Mouse (Mus musculus) cerebellum, postnatal 36 days (tissue): Measurements from ENCODE around the gene Slc24a4.

ENCODE experiments used
- DNase-seq, 2 experiments: peaks; one replicate each; pipeline ENCODE4 v3.0.0; 2021 to 2022; ENCODE audit warnings: mixed read lengths in 2 of 2

Slc24a4 gene

DNA sequence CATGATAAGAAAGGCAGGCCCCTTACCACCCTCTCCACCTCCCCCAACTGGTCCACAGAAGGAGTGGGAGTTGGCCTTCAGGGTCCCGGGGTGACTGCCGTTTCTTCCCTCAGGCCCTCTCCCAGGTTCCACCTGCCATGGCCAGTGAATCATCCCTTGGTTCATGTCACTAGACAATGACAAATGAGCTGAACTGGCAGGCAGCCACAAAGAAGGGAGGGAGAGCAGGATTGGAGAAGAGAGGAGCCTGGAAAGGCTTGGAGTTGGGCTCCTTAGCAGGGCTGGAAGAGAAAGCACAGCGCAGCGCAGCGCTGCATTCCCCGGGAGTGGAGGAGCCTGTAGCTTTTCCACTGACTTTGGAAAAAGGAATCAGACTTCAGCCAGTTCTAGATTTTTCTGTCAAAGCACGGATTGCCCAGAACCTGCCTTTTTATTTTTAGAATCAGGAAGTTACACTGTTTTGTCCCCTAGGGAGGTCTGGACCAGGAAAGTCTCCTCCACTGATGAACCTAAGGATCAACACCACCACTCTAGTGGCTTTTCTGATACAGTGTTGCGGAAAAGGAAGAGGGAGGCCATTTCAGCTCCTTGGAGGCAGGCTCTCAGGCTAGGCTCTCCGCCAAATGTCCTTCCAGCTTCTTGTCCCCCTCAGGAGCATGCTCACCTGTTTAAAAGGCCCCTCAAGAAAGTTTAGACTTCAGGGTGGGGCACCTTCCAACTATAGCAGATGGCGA lies 158.3 kb downstream of the Slc24a4 start:
- DNase-seq = peak; percentile 53 to 56

DNA sequence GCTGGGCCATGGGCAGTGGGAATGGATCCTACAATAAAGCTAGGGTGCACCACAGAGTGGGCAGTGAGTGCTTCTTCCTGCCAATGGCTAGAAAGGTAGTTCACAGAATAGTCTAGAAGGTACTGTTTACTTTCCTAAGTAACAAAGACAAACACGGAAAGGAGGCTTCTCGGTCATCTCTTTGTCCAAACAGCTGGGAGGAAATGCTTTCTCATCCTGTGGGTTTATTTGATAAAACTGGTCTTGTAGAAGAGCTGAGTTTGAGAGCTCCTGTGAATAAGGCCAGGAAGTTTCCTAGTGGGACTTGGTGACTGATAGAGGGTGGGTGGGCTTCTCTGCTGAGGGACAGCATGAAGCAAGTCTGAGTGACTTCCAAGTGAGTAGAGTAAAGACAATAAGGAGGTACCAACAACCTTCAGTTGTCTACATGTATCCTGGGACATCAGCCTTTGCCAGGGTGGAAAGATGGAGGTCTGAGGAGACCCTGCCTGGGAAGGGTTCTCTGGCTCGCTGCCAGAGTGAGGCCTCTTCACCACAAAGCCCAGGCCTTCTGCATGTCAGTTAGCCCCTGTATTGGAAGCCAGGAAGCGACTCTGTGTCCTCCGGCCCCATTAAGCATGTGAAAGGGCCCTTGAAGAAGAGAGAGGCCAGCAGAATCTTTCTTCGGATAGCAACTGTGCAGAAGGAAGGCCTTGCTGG lies 159.5 kb downstream of the Slc24a4 start:
- no peak for DNase-seq

DNA sequence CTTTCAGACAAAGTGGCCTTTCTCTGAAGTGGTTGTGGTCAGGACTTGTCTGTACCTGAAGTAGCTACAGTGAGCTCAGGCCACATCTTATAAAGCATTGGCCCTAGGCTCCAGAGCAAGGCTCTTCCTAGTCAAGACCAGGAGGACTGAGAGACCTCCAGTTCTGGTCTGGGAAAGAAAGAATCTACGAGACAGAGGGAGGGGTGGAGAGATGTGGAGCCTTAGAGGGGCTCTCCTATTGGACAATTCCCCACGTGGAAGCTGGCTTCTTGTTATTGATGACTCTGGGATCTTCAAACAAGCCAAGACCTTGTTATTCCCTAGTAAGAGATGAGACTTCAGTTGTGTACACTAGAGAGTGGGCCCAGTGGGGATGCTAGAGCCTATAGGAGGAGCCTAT lies 160.3 kb downstream of the Slc24a4 start:
- no peak for DNase-seq

DNA sequence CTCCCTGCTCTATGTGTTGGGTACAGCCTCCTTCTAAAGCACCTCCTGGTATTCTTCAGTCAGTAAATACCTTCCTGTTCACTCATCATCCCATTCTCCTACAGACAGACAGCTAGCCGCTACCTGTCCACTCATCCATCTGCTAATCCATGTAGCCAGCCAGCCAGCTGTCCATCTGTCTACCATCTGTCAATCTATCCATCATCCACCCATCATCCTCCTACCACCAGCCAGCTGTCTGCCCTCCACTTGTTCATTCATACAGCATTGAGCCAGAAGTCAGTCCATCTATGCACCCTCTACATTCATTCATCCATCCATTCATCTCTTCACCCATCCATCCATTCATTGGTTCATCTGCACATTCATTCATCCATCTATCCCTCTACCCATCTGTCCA lies 161.0 kb downstream of the Slc24a4 start:
- DNase-seq = no peak

DNA sequence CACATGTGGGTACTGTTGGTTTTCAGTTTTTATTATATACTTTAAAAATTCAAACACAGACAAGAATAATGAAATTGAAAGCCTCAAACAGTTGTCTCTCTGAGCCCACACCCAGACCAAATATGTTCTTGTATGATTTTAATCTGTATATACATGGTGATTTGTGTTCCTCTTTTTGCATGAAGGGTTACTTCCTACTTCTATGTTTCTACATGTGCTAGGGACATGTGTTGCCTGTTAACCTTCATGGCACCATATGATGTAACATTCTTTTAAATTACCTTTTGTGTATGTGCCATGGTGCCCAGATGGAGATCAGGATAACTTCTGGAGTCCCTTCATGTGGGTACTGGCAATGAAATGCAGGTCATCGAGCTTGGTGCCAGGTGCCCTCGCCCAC lies 162.1 kb downstream of the Slc24a4 start:
- no peak for DNase-seq

DNA sequence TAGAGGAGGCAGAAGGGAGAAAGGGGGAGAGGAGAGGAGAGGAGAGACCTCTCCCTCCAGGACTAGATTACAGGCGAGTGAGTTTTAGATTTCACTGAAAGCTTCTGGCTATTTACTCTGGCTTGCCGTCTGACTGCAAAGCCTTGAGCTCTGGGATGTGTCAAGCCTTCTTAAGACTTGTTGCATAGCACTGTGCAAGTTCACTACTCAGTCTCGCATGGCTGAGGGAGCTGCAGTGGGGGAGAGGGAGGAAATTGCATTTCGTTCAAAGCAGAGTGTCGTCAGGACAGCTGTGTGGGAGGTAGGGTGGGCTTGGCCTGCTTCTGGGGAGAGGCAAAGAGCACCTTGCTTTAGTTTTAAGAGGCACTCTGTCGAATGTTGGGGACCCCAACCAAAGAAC lies 163.2 kb downstream of the Slc24a4 start:
- DNase-seq = no peak

DNA sequence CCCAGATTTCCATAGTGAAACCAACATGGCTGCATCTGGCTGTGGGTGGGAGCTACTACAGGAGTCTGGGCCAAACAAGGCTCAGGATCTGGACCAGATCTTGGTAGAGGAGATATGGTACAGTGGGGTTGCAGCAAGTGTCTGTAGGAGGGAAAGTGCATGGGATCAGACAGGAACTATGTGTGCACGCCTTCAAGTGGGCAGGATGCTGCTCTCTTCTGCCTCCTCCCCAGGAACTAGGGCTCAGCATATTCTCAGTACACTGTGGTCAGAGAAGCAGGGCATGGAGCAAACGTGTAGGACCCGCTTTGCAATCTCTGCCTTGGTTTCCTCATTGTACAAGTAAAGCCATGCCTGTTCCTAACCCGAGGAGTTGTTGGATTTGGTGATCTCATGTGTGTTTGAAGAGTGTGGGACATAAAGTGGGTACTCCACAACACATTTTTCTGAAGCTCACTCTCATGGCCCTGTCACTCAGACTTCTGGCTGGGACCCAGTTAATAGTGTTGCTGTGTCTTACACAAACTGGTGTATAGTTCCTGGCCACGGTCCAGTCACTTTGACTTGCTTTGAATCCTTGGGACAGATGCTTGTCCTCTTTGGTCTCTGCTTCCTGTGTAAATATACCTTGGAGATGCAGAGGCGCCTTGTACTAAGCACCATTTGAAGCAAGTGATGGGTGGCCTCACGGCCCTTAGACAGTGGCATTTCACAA lies 164.1 kb downstream of the Slc24a4 start:
- DNase-seq = no peak

DNA sequence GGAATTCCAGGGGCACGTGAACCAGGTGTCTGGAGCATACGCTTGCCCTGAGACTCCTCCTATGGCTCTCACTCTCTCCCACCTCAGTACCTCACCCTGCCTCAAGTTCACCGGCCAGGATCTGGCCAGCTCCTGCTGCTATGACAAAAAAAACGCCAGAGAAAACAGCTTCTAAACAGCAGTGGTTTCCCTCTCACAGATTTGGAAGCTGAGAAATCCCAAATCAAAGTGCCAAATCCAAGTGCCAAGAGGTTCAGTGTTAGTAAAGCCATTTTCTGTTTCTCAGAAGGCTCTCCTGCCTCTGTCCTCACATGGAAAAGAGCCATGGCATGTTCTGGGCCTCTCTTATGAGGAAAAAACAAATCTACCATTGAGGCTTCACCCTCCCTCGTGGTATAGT lies 166.1 kb downstream of the Slc24a4 start:
- no peak for DNase-seq

DNA sequence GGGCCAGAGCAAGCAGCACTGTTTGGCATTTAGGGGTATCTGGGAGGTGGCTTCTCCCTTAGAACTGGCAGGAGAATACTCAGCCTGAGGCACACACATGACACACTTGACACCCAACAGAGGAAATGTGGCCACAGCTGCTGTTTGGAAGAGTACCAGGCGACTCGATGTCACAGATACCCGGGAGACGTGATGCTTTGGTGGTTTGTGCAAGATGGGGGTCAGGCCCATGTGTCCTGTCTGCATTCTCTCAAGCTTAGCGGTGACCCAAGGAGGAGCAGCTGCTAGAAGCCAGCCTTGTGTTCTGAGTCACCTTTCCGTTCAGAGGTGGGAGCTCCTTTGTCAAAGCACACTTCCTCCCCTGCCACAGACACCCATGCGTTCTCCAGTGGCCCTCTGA lies 166.7 kb downstream of the Slc24a4 start:
- DNase-seq = no peak

DNA sequence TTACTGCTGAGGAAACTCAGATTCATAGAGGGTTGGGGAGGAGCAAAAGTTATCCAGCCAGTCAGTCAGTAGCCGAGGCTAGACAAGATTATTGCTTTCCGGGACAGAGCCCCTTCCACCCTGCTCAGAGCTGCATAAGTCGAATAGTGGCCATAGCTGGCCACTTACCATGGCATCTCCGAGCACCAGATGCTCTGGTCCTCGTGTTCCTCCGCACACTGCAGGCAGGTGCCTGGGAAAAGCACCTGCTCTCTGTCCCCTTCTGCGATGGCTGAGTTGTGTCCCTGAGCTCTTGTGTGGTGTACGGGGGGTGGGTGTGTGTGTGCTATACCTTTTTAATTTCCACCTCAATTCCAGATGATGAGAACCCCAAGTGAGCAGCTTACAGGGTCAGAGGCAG lies 167.1 kb downstream of the Slc24a4 start:
- no peak for DNase-seq

DNA sequence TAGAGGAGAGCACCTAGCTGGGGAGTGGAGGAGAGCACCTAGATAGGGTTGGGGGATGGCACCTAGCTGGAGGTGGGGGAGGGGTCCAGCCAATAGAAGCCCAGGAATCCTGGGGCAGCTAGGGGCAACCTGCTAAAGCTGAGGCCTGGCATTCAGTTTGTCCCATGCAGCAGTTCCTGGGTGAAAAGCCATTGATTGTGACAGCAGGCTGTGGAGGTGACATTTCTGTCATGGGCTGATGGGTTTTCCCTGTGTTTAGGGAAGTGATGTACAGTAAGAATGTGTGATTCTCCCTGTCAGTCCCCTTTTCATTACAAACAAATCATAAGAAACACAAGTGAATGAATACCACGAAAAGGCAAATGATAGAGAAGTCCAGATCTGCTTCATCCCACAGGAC lies 167.8 kb downstream of the Slc24a4 start:
- DNase-seq = no peak

DNA sequence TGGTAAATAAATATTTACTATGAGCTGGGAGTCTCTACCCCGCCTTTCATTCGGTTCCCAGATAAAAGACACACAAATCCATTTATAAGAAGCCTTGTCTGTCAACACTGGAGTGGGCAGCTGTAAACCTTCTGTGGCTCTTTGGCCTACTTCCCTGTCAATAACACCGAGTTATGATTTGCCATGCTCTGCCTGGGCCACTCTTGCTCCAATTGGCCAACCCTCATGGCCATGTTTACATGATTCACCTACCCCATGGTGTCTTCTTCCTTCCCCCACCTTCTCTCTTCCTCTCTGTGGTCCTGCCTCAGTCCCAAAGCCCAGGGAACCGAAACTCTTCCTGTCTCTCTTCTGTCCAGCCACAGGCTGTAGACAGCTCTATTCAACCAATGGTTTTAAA lies 168.4 kb downstream of the Slc24a4 start:
- no peak for DNase-seq

DNA sequence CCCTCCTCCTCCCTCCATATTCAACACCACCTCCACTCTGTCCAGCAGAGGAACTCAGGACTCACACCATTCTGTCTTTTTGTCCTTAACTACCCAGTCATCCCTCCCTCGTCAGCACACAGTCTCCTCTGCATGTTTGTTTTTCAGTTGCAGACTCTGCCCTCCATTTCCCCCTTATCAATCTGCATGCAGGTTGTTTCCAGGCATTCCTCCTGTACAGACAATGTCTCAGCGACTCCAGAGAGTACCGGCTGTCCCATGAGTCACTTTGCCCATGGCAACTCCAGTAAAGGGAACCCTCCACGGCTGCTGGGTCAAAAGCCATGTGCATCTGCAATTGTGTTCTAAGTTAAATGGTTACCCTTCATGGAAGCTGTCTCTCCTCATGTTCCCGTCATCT lies 170.7 kb downstream of the Slc24a4 start:
- DNase-seq = no peak

DNA sequence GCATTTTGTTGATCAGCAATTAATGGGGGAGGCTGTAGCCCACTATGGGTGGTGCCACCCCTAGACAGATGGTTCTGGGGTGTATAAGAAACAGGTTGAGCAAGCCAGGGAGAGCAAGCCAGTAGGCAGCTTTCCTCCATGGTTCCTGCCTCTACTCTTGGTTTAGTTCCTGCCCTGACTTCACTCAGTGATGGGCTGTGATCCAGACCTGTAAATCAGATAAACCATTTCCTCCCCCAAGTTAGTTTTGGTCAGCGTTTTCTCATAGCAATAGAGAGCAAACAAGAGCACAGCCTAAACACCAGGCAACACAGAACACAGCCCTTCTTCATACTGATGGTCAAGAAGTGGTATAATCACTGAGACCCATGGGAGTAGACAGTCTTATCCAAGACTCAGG lies 173.1 kb downstream of the Slc24a4 start:
- DNase-seq = no peak

DNA sequence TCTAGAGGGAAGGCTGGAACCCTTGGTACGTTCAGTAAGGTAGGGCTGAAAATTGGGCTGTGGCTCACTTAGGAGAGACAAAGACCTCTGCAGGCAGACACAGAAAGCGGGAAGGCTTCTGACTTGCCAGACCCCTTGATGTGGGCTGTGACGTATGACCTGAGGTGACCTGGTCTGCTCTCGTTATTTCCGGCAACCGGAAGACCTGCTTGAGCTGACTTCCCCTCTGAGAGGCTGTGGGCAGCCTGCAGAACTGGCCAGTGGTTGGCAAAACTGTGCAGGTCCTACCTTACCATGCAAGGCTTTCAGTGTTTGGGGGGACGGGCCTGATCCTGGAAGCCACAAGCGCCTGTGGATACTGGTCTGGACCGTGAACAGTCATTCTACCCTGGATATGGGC lies 173.8 kb downstream of the Slc24a4 start:
- DNase-seq = no peak

DNA sequence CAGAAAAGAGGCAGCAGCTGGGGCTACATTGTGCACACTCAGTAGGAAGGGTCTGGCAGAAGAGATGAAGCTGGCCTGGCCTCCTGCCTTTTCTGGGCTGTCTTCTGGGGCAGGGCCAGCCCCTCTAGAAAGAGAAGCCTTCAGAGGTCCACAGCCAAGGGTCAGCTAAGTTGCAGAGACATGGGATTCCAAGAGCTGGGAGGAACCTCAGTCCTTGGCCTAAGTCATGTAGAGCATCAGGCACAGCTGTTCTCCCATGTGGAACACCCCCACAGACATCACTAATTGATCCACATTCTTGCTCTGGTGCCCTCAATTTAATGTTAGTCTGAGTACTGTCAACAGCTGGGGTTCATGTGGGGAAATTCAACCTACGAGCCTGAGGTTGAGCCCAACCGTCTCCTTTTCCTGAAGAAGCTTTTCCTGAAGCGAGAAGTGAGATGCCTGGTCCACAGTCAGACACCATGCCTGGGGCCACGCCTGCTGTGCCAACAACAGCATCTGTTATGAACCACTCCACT lies 174.4 kb downstream of the Slc24a4 start:
- no peak for DNase-seq

DNA sequence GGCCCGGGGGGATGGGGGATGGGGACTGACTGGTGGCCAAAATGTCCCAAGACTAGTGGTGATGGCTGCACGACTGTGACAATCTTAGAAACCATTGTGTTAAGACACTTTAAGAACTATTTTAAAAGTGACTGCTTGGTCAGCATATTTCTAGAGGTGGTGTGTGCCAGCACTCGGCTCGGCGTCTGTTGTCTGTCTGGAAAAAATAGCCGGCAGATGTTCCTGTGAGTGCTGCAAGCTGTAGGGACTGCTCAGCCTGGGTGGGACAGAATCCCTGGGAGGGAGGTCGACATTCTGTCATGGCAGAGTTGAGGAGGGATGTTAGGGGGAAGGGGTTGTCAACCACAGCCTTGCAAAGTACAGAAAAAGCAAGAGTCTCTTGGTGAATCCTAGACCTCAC lies 175.3 kb downstream of the Slc24a4 start:
- DNase-seq = no peak

DNA sequence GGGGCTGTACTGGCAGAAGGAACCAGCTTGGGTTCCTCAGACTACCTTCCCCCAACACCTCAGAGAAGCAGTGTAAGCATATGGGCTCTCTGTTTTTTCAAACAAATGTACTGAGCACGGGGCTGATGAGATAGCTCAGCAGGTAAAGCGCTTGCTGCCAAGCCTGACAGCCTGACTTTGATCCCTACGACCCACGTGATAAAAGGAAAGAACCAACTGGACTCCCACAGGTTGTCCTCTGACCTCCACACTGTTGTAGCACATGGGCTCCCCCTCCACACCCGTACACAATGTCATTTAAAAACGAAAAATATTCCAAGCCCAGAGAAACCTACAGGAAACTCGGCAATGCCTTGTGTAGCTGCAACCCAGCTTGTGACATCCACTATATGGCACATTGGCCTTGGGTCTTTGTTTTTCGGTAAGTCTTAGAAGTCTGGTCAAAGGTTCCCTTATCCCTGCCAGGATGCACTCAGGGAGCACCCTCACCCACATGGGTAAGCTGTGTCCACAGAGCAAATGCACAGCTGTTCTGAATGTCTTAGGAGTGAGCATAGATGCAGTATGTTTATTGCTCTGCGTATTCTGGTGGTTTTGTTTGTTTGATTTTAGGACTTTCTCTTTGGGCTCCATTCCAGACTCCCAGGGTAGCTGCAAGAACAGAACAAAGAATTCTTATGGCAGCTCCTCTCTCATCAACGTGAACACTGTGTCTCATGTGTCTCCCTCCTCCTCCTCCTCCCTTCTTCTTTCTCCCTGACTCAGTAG lies 176.7 kb downstream of the Slc24a4 start:
- peak; percentile 43 to 58 for DNase-seq

DNA sequence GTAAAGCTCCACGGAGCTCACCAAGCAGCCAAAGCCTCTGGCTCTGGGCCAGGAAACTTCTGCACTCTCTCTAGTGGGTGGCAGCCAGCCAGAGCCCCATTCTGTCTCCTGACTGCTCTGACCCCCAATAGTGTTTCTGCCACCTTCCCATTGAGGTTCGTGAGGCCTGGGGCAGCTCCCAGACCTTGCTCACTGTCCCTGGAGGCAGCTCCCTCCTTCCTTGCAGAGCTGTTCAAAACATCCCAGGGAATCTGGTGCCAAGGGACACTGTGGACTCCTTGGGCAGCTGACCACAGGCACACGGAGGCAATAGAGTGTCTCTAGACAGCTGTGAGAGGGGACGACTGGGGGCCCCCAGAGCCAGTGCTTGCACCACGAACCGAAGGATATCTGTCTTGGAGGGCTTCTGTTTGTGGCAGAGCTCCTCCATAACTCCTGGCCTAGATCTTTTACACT lies 179.5 kb downstream of the Slc24a4 start:
- peak in 1 of 2 experiments; percentile 18 for DNase-seq

DNA sequence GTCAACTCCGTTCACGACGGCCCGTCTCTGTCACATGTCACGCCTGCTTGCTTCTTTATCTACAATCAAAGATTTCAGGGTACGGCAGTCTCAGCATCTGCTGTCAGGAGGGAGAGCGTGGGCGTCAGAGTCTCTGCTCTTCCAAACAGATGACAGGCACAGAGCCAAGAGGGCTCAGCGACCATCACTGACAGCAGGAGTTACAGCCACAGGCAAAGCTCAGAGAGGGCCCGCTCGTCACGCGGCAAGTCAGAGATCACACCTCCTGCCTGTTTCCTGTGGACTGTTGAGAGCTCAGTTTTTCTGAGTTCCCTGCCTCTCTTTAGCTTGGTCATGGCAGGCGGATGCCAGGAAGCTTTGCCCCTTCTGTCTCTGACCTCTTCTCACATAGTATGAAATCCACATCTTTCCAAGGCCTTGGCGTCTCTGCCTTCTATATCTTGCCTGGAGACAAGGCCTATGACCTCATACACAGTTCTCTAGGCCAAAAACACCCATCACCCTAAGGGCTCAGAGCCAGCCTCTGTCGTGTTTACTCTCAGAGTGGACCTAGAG lies 180.0 kb downstream of the Slc24a4 start:
- no peak for DNase-seq

DNA sequence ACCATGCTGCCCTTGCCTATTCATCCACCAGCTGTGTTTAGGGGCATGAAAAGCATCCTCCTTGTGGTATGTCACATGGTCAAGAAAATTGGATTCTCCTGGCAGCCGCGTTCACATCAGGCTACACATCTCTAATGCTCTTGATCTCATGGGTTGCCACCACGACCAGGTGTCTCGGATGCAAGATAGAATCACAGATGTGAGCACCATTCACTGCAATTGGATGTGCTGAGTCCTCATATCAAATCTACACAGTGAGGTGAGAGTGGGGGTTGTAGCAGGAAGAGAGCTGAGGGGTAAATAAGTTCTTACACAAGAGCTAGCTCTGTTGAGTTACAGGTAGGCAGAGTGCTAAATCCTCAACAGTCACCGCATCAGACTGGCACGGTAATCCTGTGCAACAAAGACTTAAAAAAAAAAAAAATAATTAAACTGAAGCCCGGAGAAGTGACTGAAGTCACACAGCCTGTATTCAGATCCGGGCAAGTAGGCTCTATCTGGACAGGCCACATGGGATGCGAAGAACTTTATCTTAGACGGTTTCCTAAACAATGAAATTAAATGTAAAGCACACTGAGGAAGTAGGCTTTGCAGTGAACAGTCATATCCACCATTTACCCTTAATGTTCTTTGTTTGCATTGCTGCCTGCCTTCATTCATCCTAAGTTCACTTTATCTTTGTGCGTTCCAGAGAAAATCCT lies 180.7 kb downstream of the Slc24a4 start:
- no peak for DNase-seq

DNA sequence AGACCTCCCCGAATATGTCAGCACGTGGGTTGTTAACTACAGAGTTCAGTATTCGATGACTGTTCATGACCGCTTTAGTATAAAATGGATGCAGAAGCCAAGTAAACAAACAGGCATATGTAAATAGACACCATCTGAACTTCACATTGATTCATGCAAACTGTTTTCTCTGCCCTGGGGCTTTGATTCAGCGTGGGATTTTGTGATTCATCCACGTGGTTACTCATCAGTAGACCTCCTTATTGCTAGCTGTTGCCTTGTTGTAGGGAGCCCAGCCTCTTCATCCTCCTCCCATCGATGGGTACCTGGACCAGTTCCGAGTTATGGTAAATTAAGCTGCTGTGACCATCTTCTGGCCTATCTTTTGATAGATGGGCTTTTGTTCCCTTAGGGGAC lies 181.3 kb downstream of the Slc24a4 start:
- DNase-seq = no peak
